Mouse (Mus musculus) lung, postnatal 0 days (tissue): Measurements from ENCODE around the gene Ick. TPM values are rescaled to one million over a fixed set of nuclear protein-coding genes. Genes with fewer than 3 reads are reported as not detected.

Source experiments
- ATAC-seq: fragments of 200-750 bp; cut with Nextera tagmentation; 2 replicates; pipeline ENCODE4 v1.8.0; 2017; ENCODE audit warnings: moderate library complexity
- DNase-seq: peaks from one replicate; pipeline ENCODE4 v3.0.0-alpha.2; 2016; ENCODE audit warnings: low spot score
- H3K27ac ChIP-seq: fragments of 300-500 bp; sonication (generic); 2 replicates; pipeline ENCODE4 v1.5.1; 2014; ENCODE audit warnings: antibody characterized with exemption, mild to moderate bottlenecking, low read length, mixed read lengths
- H3K27me3 ChIP-seq: fragments of 300-500 bp; sonication (generic); replicated peaks from 2 replicates; pipeline ENCODE4 v1.6.1; 2014; ENCODE audit warnings: low read length, mixed read lengths; ENCODE audit not compliant: insufficient read depth
- H3K36me3 ChIP-seq: fragments of 300-500 bp; sonication (generic); 2 replicates; pipeline ENCODE4 v1.6.1; 2014; ENCODE audit warnings: low read length, mixed read lengths; ENCODE audit not compliant: insufficient read depth
- H3K4me1 ChIP-seq: fragments of 300-500 bp; sonication (generic); 2 replicates; pipeline ENCODE4 v1.6.1; 2014; ENCODE audit warnings: antibody characterized with exemption, low read depth, low read length, mixed read lengths; ENCODE audit not compliant: insufficient read depth
- H3K4me2 ChIP-seq: fragments of 300-500 bp; sonication (generic); replicated peaks from 2 replicates; pipeline ENCODE4 v1.6.1; 2014; ENCODE audit warnings: low read depth, mild to moderate bottlenecking, low read length, moderate library complexity, mixed read lengths
- H3K4me3 ChIP-seq: fragments of 300-500 bp; sonication (generic); 2 replicates; pipeline ENCODE4 v1.5.1; 2014; ENCODE audit warnings: low read depth, low read length
- H3K9ac ChIP-seq: fragments of 300-500 bp; sonication (generic); replicated peaks from 2 replicates; pipeline ENCODE4 v1.6.1; 2014; ENCODE audit warnings: low read depth, mild to moderate bottlenecking
- H3K9me3 ChIP-seq: fragments of 300-500 bp; sonication (generic); 2 replicates; pipeline ENCODE4 v1.6.1; 2016; ENCODE audit warnings: low read length, mixed read lengths
- CTCF ChIP-seq: IDR thresholded peaks from 2 replicates; pipeline ENCODE4 v1.5.1; 2016; ENCODE audit warnings: antibody characterized with exemption, mild to moderate bottlenecking
- EP300 ChIP-seq: IDR thresholded peaks from 2 replicates; pipeline ENCODE4 v1.6.1; 2016; ENCODE audit warnings: antibody characterized with exemption, mild to moderate bottlenecking, control low read depth
- WGBS: fragments of 180-500 bp; shearing (Covaris S2); extraction: QIAGEN DNeasy Blood & Tissue Kit; methylation state at CpG from one replicate; pipeline ENCODE4 v1.1.7; 2014; 5-methylcytosine and 5-hydroxymethylcytosine counted together
- polyA plus RNA-seq: library from polyadenylated mRNA; unstranded; fragments of >200 nt; fragmentation: Nextera tagmentation; extraction: Ambion mirVana; gene quantifications from 2 replicates; pipeline ENCODE4 v1.2.1, GENCODE M21; 2015

Ick gene
- polyA plus RNA-seq, 1 experiment from 2014 or later = 23.0 TPM

GRCm38 (mm10) chr9:78197801-78198200 lies 88.8 kb downstream of the Ick start:
- Histone ChIP-seq H3K9ac (no peak overlapping the region), H3K4me3 (no peak overlapping the region), H3K27me3 (no peaks in the 10 kb centered on the region), H3K4me1 (no peaks in the 10 kb centered on the region), H3K9me3 (no peaks in the 10 kb centered on the region), H3K27ac (no peak overlapping the region), H3K4me2 (no peak overlapping the region), H3K36me3 (no peaks in the 10 kb centered on the region)
- 96% methylated on average over 9 of the region's 9 CpGs for WGBS
- TF ChIP-seq CTCF (no peak), EP300 (no peak)
- no peak for DNase-seq
- no peak for ATAC-seq

GRCm38 (mm10) chr9:78204194-78204593 lies 95.2 kb downstream of the Ick start:
- no peaks in the 10 kb centered on the region for H3K27me3 ChIP-seq
- ATAC-seq (peak; percentile 71), DNase-seq (peak; percentile 85)
- H3K4me3 ChIP-seq = no peak overlapping the region
- H3K4me1 ChIP-seq = no peaks in the 10 kb centered on the region
- no peak overlapping the region for H3K9ac ChIP-seq
- H3K27ac ChIP-seq = no peak overlapping the region
- WGBS = 59% methylated on average over 6 of the region's 6 CpGs
- TF ChIP-seq CTCF (no peak), EP300 (peak; percentile 60; the same call in 1 of the 2 replicates)
- no peaks in the 10 kb centered on the region for H3K36me3 ChIP-seq
- no peak overlapping the region for H3K4me2 ChIP-seq
- H3K9me3 ChIP-seq = no peaks in the 10 kb centered on the region

- H3K9me3 ChIP-seq = no peaks in the 10 kb centered on the region
- DNase-seq (no peak), ATAC-seq (no peak)
- TF ChIP-seq EP300 (no peak), CTCF (no peak)
- no peak overlapping the region for H3K27ac ChIP-seq
- no peak overlapping the region for H3K9ac ChIP-seq
- no peaks in the 10 kb centered on the region for H3K36me3 ChIP-seq
- H3K4me1 ChIP-seq = no peaks in the 10 kb centered on the region
- H3K27me3 ChIP-seq = no peaks in the 10 kb centered on the region
- 49% methylated on average over 4 of the region's 4 CpGs for WGBS
- no peak overlapping the region for H3K4me3 ChIP-seq
- H3K4me2 ChIP-seq = no peak overlapping the region
Measured at GRCm38 (mm10) chr9:78208956-78209355, 100.0 kb downstream of the Ick start.

- no peak overlapping the region for H3K4me3 ChIP-seq
- TF ChIP-seq EP300 (no peak), CTCF (no peak)
- ATAC-seq (no peak), DNase-seq (no peak)
- no peaks in the 10 kb centered on the region for H3K36me3 ChIP-seq
- no peak overlapping the region for H3K27ac ChIP-seq
- H3K9me3 ChIP-seq = no peaks in the 10 kb centered on the region
- WGBS = 82% methylated on average over 3 of the region's 3 CpGs
- H3K4me2 ChIP-seq = no peak overlapping the region
- no peak overlapping the region for H3K9ac ChIP-seq
- no peaks in the 10 kb centered on the region for H3K4me1 ChIP-seq
- no peaks in the 10 kb centered on the region for H3K27me3 ChIP-seq
Measured at GRCm38 (mm10) chr9:78210079-78210478, 101.1 kb downstream of the Ick start.

GRCm38 (mm10) chr9:78210821-78211220 lies 101.8 kb downstream of the Ick start:
- no peaks in the 10 kb centered on the region for H3K27me3 ChIP-seq
- no peak overlapping the region for H3K4me3 ChIP-seq
- no peak overlapping the region for H3K9ac ChIP-seq
- TF ChIP-seq CTCF (no peak), EP300 (no peak)
- H3K36me3 ChIP-seq = no peaks in the 10 kb centered on the region
- no peak overlapping the region for H3K27ac ChIP-seq
- DNase-seq = no peak
- H3K9me3 ChIP-seq = no peaks in the 10 kb centered on the region
- H3K4me2 ChIP-seq = no peak overlapping the region
- 92% methylated on average over 2 of the region's 2 CpGs for WGBS
- no peaks in the 10 kb centered on the region for H3K4me1 ChIP-seq
- ATAC-seq = no peak

- TF ChIP-seq EP300 (no peak), CTCF (no peak)
- Histone ChIP-seq H3K27ac (no peak overlapping the region), H3K36me3 (no peaks in the 10 kb centered on the region), H3K9me3 (no peaks in the 10 kb centered on the region), H3K4me2 (no peak overlapping the region), H3K9ac (no peak overlapping the region), H3K4me1 (no peaks in the 10 kb centered on the region), H3K4me3 (no peak overlapping the region), H3K27me3 (no peaks in the 10 kb centered on the region)
- DNase-seq = no peak
- ATAC-seq = no peak
- 88% methylated on average over 3 of the region's 3 CpGs for WGBS
Measured at GRCm38 (mm10) chr9:78211521-78211920, 102.5 kb downstream of the Ick start.

GRCm38 (mm10) chr9:78212341-78213049 lies 103.5 kb downstream of the Ick start:
- DNase-seq (peak; percentile 91), ATAC-seq (peak; percentile 95)
- H3K9ac ChIP-seq = no peak overlapping the region
- H3K27me3 ChIP-seq = no peaks in the 10 kb centered on the region
- no peaks in the 10 kb centered on the region for H3K9me3 ChIP-seq
- H3K4me1 ChIP-seq = no peaks in the 10 kb centered on the region
- TF ChIP-seq EP300 (peak; percentile 86), CTCF (no peak)
- H3K4me3 ChIP-seq = no peak overlapping the region
- peak overlapping the region; percentile 72 for H3K27ac ChIP-seq
- WGBS = 42% methylated on average over 7 of the region's 7 CpGs
- H3K4me2 ChIP-seq = no peak overlapping the region
- no peaks in the 10 kb centered on the region for H3K36me3 ChIP-seq
